8 mouse cellular contexts compared by ENCODE assay signal in genomic region chr14:20803606-20803938, GRCm38 (mm10). TPM values are rescaled to one million over a fixed set of nuclear protein-coding genes. Genes with fewer than 3 reads are reported as not detected.
DNase-seq lines count a peak whose midpoint lies in the region; ATAC-seq and TF ChIP-seq lines count a peak whose summit lies in the region.

No protein-coding gene starts in this region.

- no peak overlapping the region for H3K27ac ChIP-seq in MEL (ENCODE audit: control insufficient read depth, low read depth, low read length)
- peak overlapping the region; percentile 89 for H3K27ac ChIP-seq in brown adipose tissue, adult 24 weeks (replicated peaks; ENCODE audit: low read depth, low read length)
- no peak overlapping the region for H3K27ac ChIP-seq in forebrain, embryonic 12.5 days

- no peaks in the 10 kb centered on the region for H3K9me3 ChIP-seq in MEL (replicated peaks; ENCODE audit: insufficient read depth, low read length)
- no peaks in the 10 kb centered on the region for H3K9me3 ChIP-seq in forebrain, embryonic 12.5 days

- no peak overlapping the region for H3K4me2 ChIP-seq in forebrain, embryonic 12.5 days

- peak; percentile 69; the same call in 1 of the 2 replicates for ATAC-seq in forebrain, embryonic 12.5 days (ENCODE audit: low FRiP score)

- peak; percentile 97 for TF ChIP-seq RAD21 in MEL (IDR thresholded peaks at IDR 0.05; ENCODE audit: low read depth, low read length)

- 5% methylated on average over 7 of the region's 7 CpGs for WGBS in forebrain, embryonic 12.5 days
- WGBS in large intestine, adult 2 months: 6% methylated on average over 7 of the region's 7 CpGs

- H3K27me3 ChIP-seq in MEL (ENCODE audit: control insufficient read depth in 1 of 2, insufficient read depth in 2 of 2, low read length in 2 of 2): peaks cover 2 to 4% of the 10 kb centered on the region in 2 experiments
- H3K27me3 ChIP-seq in forebrain, embryonic 12.5 days: no peaks in the 10 kb centered on the region

- no peaks in the 10 kb centered on the region for H3K36me3 ChIP-seq in MEL (ENCODE audit: control insufficient read depth in 1 of 2, insufficient read depth in 2 of 2, low read length in 2 of 2)
- H3K36me3 ChIP-seq in forebrain, embryonic 12.5 days (replicated peaks): no peaks in the 10 kb centered on the region

- no peaks in the 10 kb centered on the region for H3K79me2 ChIP-seq in MEL (ENCODE audit: control insufficient read depth, insufficient read depth, low read length, poor library complexity)

- no peak overlapping the region for H3K4me3 ChIP-seq in MEL (ENCODE audit: control insufficient read depth in 1 of 2, insufficient read depth in 1 of 2, low read depth in 2 of 2, low read length in 2 of 2)
- no peak overlapping the region for H3K4me3 ChIP-seq in brown adipose tissue, adult 24 weeks (ENCODE audit: insufficient read depth, low read depth, low read length)
- H3K4me3 ChIP-seq in forebrain, embryonic 12.5 days (replicated peaks): no peak overlapping the region

- DNase-seq in MEL (ENCODE audit: low read depth, low spot score): peak; percentile 83
- DNase-seq in heart, postnatal 4 days: peak; percentile 87
- peak; percentile 53 for DNase-seq in large intestine, adult 2 months (ENCODE audit: low read depth, low spot score)
- DNase-seq in lung, postnatal 14 days: peak; percentile 87
- DNase-seq in ovary, postnatal 36 days (ENCODE audit: low spot score): peak; percentile 72
- peak; percentile 76 for DNase-seq in thymus, postnatal 25 days

- peaks cover 0 to 3% of the 10 kb centered on the region in 2 experiments; a peak in 1 of 4 replicates for H3K4me1 ChIP-seq in MEL (ENCODE audit: control insufficient read depth in 1 of 2, insufficient read depth in 2 of 2, low read length in 2 of 2)
- peaks cover 20% of the 10 kb centered on the region for H3K4me1 ChIP-seq in brown adipose tissue, adult 24 weeks (ENCODE audit: control insufficient read depth, insufficient read depth, insufficient read length, low read length)
- no peaks in the 10 kb centered on the region for H3K4me1 ChIP-seq in forebrain, embryonic 12.5 days

- no peak for TF ChIP-seq EP300 in MEL (IDR thresholded peaks at IDR 0.05; ENCODE audit: low read depth in 1 of 2, low read length in 2 of 2)

- peak; percentile 96 to 98 (median 98) for TF ChIP-seq CTCF in MEL (IDR thresholded peaks at IDR 0.05 in 2 of 3, conservative IDR thresholded peaks at IDR 0.05 in 1 of 3; ENCODE audit: control insufficient read depth in 1 of 3, insufficient read depth in 1 of 3, low read depth in 2 of 3, low read length in 3 of 3, poor library complexity in 1 of 3, severe bottlenecking in 1 of 3)

- TF ChIP-seq POLR2A in MEL (IDR thresholded peaks at IDR 0.05; ENCODE audit: control insufficient read depth in 1 of 2, insufficient read depth in 1 of 2, low read depth in 1 of 2, low read length in 2 of 2, poor library complexity in 1 of 2): no peak

- H3K9ac ChIP-seq in MEL (ENCODE audit: control insufficient read depth, low read depth, low read length, poor library complexity, severe bottlenecking): no peak overlapping the region
- no peak overlapping the region for H3K9ac ChIP-seq in forebrain, embryonic 12.5 days

TF ChIP-seq in MEL, 35 proteins besides CTCF, POLR2A, EP300 and RAD21:
- TF ChIP-seq NELFE (IDR thresholded peaks at IDR 0.05; ENCODE audit: low read depth, low read length) (no peak), ZC3H11A (IDR thresholded peaks at IDR 0.05; ENCODE audit: low read depth, low read length) (peak; percentile 97), SMC3 (IDR thresholded peaks at IDR 0.05; ENCODE audit: low read depth, low read length) (peak; percentile 97), ELF1 (IDR thresholded peaks at IDR 0.05; ENCODE audit: low read depth, low read length) (no peak)

RNA-seq across cellular contexts. Expression of gene Camk2g, which starts 9.7 kb away (rescaled TPM):
- total RNA-seq in MEL (2012; rRNA removed): 14.1 and 15.6 TPM in 2 replicates
- 10 to 100 TPM in 1 of 2 experiments, not detected in 1; 27.1 TPM for polyA plus RNA-seq in MEL (2012; ENCODE audit: insufficient read depth in 1 of 2, insufficient read length in 2 of 2, low read depth in 1 of 2, low replicate concordance in 2 of 2, missing spikeins in 1 of 2)
- 9.3 and 12.8 TPM in 2 replicates for polyA plus RNA-seq in brown adipose tissue, adult 24 weeks (2012; ENCODE audit: insufficient read depth, insufficient read length, missing spikeins)
- 54.1 and 60.4 TPM in 2 replicates for polyA plus RNA-seq in forebrain, embryonic 12.5 days (2016; fragmentation: Nextera tagmentation; extraction: Ambion mirVana)
- 10 to 100 TPM; 58.3 to 65.2 TPM for total RNA-seq in heart, postnatal 4 days (2021)
- polyA plus RNA-seq in large intestine, adult 2 months (2012; rRNA removed): 11.4 and 14.7 TPM in 2 replicates

RNA-seq across cellular contexts. Expression of gene Plau, which starts 32.9 kb away (rescaled TPM):
- total RNA-seq in MEL (2012; rRNA removed): not detected in 2 replicates
- under 1 TPM in 1 of 2 experiments, not detected in 1; 0.04 TPM for polyA plus RNA-seq in MEL (2012; ENCODE audit: insufficient read depth in 1 of 2, insufficient read length in 2 of 2, low read depth in 1 of 2, low replicate concordance in 2 of 2, missing spikeins in 1 of 2)
- 9.6 and 11.6 TPM in 2 replicates for polyA plus RNA-seq in brown adipose tissue, adult 24 weeks (2012; ENCODE audit: insufficient read depth, insufficient read length, missing spikeins)
- polyA plus RNA-seq in forebrain, embryonic 12.5 days (2016; fragmentation: Nextera tagmentation; extraction: Ambion mirVana): 0.10 and 0.15 TPM in 2 replicates
- total RNA-seq in heart, postnatal 4 days (2021): 10 to 100 TPM; 11.1 to 11.9 TPM
- polyA plus RNA-seq in large intestine, adult 2 months (2012; rRNA removed): 4.1 and 5.6 TPM in 2 replicates
